Mouse (Mus musculus) liver, embryonic 12.5 days (tissue): ENCODE measurements around the gene Aldh4a1. TPM values are rescaled to one million over a fixed set of nuclear protein-coding genes. Genes with fewer than 3 reads are reported as not detected.

Experiments used
- ATAC-seq: fragments of 200-750 bp; cut with Nextera tagmentation; 2 replicates; pipeline ENCODE4 v1.8.0; 2017; ENCODE audit warnings: moderate number of reproducible peaks, mild to moderate bottlenecking, moderate library complexity
- H3K27ac ChIP-seq: fragments of 300-500 bp; sonication (generic); 2 replicates; pipeline ENCODE4 v1.5.1; 2016; ENCODE audit warnings: mild to moderate bottlenecking
- H3K27me3 ChIP-seq: fragments of 300-500 bp; sonication (generic); replicated peaks from 2 replicates; pipeline ENCODE4 v1.6.1; 2016; ENCODE audit warnings: mild to moderate bottlenecking, moderate library complexity
- H3K36me3 ChIP-seq: fragments of 300-500 bp; sonication (generic); 2 replicates; pipeline ENCODE4 v1.6.1; 2016; ENCODE audit warnings: mild to moderate bottlenecking, moderate library complexity
- H3K4me1 ChIP-seq: fragments of 300-500 bp; sonication (generic); 2 replicates; pipeline ENCODE4 v1.6.1; 2016
- H3K4me2 ChIP-seq: fragments of 300-500 bp; sonication (generic); 2 replicates; pipeline ENCODE4 v1.6.1; 2016; ENCODE audit warnings: mild to moderate bottlenecking, moderate library complexity
- H3K4me3 ChIP-seq: fragments of 300-500 bp; sonication (generic); 2 replicates; pipeline ENCODE4 v1.5.1; 2016; ENCODE audit warnings: mild to moderate bottlenecking, moderate library complexity
- H3K9ac ChIP-seq: fragments of 300-500 bp; sonication (generic); 2 replicates; pipeline ENCODE4 v1.6.1; 2016; ENCODE audit warnings: mild to moderate bottlenecking, moderate library complexity
- H3K9me3 ChIP-seq: fragments of 300-500 bp; sonication (generic); replicated peaks from 2 replicates; pipeline ENCODE4 v1.6.1; 2016; ENCODE audit warnings: mild to moderate bottlenecking, moderate library complexity
- WGBS: fragments of 180-500 bp; shearing (Covaris S2); methylation state at CpG from one replicate; pipeline ENCODE4 v1.1.7; 2016; ENCODE audit not compliant: insufficient replicate concordance; 5-methylcytosine and 5-hydroxymethylcytosine counted together
- polyA plus RNA-seq: library from polyadenylated mRNA; unstranded; fragments of >200 nt; fragmentation: Nextera tagmentation; extraction: Ambion mirVana; gene quantifications from 2 replicates; pipeline ENCODE4 v1.2.1, GENCODE M21; 2016

The Aldh4a1 gene
- polyA plus RNA-seq, 1 experiment from 2014 or later = 52.0 TPM

DNA sequence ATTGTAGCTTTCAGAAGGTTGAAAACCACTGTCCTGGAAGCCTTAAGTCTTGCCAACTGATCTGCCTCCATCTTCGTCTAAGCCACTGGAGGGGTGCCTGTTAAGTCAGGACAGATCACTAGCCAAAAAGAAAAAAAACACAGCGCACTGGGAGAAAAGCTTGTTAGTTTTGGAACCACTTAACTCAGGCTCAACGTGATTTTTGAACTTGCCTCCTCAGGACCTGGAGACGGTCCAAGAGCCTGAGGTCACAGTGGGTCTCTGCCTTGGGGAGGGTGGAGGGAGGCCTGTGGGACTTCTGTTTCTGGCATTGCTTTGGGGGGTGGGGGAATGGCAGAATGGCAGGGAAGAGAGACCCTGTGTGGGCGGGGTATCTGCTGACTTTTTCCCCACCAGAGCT lies 8.5 kb downstream of the Aldh4a1 start:
- Histone ChIP-seq H3K4me2 (no peak overlapping the region), H3K36me3 (peaks cover 20% of the 10 kb centered on the region; the same call in 1 of the 2 replicates), H3K4me3 (no peak overlapping the region), H3K9me3 (no peaks in the 10 kb centered on the region), H3K4me1 (peaks cover 11% of the 10 kb centered on the region), H3K27ac (no peak overlapping the region), H3K27me3 (no peaks in the 10 kb centered on the region), H3K9ac (no peak overlapping the region)
- 59% methylated on average over 5 of the region's 5 CpGs for WGBS
- no peak for ATAC-seq

DNA sequence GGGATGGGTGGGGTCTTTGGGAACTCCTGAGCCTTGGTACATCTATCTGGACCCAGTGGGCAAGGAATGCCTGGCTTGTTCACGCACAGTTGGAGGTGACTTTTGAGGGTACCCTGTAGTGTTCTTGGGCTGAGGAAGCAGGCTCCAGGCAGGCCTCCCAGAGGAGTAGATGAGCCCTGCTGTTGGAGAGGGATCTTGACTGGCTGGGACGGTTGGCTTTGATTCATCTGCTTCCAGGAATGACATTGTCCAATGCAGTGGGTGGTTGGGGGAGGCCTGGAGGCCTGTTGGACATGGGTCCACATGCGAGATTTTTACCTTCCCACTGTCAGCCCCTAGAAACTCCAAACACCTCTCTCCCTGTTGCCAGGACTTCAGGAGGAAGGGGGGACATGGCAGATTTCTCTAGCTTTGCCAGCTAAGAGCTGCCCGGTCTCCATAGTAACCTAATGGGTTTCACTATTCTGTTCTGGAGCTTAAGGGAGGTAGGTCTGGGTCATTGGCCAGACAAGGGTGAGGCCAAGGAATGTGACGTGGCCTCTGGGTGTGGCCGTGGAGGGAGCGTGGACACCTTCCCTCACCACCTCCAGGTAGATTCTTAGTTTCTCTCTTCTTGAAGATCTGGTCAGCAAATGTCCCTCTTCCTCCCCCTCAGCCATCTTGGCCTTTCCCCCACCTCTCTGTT lies 9.0 kb downstream of the Aldh4a1 start:
- H3K4me1 ChIP-seq = peaks cover 11% of the 10 kb centered on the region
- no peak overlapping the region for H3K4me3 ChIP-seq
- ATAC-seq = no peak
- no peak overlapping the region for H3K27ac ChIP-seq
- H3K36me3 ChIP-seq = peaks cover 20% of the 10 kb centered on the region; the same call in 1 of the 2 replicates
- 66% methylated on average over 7 of the region's 7 CpGs for WGBS
- no peak overlapping the region for H3K4me2 ChIP-seq
- H3K9ac ChIP-seq = no peak overlapping the region
- H3K9me3 ChIP-seq = no peaks in the 10 kb centered on the region
- H3K27me3 ChIP-seq = no peaks in the 10 kb centered on the region

DNA sequence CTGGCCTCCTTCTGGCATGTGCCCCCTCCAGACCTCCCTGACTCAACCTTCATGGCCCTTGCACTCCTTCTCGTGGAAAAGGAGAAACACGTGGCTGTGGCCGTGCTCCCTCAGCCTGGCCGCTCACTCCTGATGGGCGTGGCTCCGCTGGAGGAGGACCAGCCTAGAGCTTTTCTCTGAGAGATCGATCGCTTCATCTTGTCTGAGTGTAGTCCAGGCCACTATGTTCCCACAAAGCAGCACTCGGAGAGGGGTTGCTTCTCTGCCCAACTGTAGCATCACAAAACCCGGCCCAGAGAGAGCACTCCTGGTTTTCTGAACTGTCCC lies 9.6 kb downstream of the Aldh4a1 start:
- no peaks in the 10 kb centered on the region for H3K27me3 ChIP-seq

DNA sequence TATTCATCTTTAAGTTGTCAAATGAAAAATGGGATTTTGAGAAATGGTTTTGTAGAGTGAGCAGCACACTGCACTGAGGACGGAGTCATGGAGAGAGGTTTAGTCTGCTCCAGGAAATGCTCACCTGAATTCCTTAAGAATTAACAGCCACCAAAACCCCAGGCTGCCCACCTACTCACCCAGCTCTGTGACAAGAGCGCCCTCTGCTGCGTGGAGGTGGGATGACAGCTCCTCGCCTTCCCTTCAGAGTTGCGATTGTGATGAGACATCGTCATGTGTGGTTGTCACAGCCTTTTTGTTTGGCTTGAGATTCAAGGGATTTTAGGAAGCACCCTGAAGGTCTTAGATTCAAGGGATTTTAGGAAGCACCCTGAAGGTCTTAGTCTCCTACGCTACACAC lies 13.7 kb downstream of the Aldh4a1 start:
- H3K27ac ChIP-seq = no peak overlapping the region
- no peak overlapping the region for H3K4me2 ChIP-seq
- no peak overlapping the region for H3K9ac ChIP-seq
- H3K4me1 ChIP-seq = peaks cover 28% of the 10 kb centered on the region
- ATAC-seq = no peak
- H3K4me3 ChIP-seq = no peak overlapping the region
- H3K27me3 ChIP-seq = peaks cover 20% of the 10 kb centered on the region
- WGBS = 27% methylated on average over 7 of the region's 7 CpGs
- H3K9me3 ChIP-seq = no peaks in the 10 kb centered on the region
- peaks cover 33% of the 10 kb centered on the region for H3K36me3 ChIP-seq

More for the DNA sequence above, 9.6 kb downstream of the Aldh4a1 start:
- Histone ChIP-seq H3K4me3 (no peak overlapping the region), H3K36me3 (peaks cover 25% of the 10 kb centered on the region), H3K9me3 (no peaks in the 10 kb centered on the region), H3K9ac (no peak overlapping the region), H3K4me2 (no peak overlapping the region), H3K27ac (no peak overlapping the region), H3K4me1 (peaks cover 11% of the 10 kb centered on the region)
- WGBS = 65% methylated on average over 10 of the region's 10 CpGs
- no peak for ATAC-seq

DNA sequence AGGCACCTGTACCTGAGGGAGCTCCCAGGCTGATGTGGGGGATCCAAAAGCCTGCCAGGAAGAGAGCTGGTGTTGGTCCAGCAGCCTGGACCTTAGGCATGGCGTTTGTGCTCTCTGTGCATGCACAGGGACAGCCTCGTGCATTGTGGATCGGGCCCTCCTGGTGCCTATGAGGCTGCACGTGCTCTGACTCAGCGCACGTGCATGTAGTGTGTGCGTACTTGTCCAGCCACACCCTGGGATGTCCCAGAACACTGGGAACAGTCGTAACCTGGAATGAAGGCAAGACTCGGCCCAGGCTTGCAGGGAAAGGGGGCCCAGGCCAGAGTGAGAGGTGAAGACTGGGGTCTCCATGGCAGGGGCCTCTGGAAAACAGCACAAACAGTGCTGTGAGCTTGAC lies 15.2 kb downstream of the Aldh4a1 start:
- H3K9ac ChIP-seq = no peak overlapping the region
- WGBS = 75% methylated on average over 9 of the region's 9 CpGs
- peaks cover 35% of the 10 kb centered on the region for H3K27me3 ChIP-seq
- no peak for ATAC-seq
- H3K4me2 ChIP-seq = no peak overlapping the region
- peaks cover 33% of the 10 kb centered on the region for H3K36me3 ChIP-seq
- no peak overlapping the region for H3K4me3 ChIP-seq
- H3K4me1 ChIP-seq = peaks cover 34% of the 10 kb centered on the region
- H3K27ac ChIP-seq = no peak overlapping the region
- no peaks in the 10 kb centered on the region for H3K9me3 ChIP-seq

DNA sequence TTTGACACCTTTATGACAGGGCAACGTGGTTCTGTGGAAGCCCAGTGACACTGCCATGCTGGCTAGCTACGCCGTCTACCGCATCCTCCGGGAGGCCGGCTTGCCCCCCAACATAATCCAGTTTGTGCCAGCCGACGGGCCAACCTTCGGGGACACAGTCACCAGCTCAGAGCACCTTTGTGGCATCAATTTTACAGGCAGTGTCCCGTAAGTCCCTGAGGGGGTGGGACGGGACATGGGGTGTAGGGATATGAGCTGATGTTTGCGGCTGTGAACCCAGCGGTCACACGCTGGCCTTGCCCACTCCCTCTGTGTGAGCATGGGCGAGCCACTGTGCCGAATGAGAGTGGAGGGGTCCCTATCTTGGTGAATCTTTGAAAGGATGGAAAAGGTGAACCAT lies 15.7 kb downstream of the Aldh4a1 start:
- ATAC-seq = no peak
- H3K9ac ChIP-seq = no peak overlapping the region
- H3K27me3 ChIP-seq = peaks cover 40% of the 10 kb centered on the region
- H3K27ac ChIP-seq = no peak overlapping the region
- H3K9me3 ChIP-seq = no peaks in the 10 kb centered on the region
- H3K4me1 ChIP-seq = peaks cover 34% of the 10 kb centered on the region
- WGBS = 82% methylated on average over 16 of the region's 16 CpGs
- H3K36me3 ChIP-seq = peaks cover 36% of the 10 kb centered on the region
- no peak overlapping the region for H3K4me2 ChIP-seq
- H3K4me3 ChIP-seq = no peak overlapping the region

DNA sequence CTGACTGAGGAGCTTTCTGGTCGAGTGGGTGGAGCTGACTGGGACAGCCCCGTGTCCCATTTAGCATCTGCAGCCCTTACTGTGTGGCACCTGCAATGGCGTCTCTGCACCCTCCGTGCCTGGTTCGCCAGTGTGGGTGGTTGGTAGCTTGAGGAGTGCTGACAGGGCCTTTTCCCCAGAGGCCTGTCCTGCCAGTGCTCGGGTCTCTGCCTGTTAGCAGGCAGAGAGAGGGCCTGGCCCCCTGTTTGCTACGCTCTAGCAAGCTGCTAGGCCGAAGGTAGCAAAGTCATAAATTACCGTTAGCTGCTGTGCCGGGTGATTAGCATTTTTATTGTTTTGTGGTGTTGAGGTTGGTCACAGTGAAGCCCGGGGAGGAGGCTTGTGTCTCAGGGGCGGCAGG lies 17.1 kb downstream of the Aldh4a1 start:
- peaks cover 45% of the 10 kb centered on the region for H3K36me3 ChIP-seq
- no peak for ATAC-seq
- no peaks in the 10 kb centered on the region for H3K9me3 ChIP-seq
- peaks cover 34% of the 10 kb centered on the region for H3K4me1 ChIP-seq
- H3K27ac ChIP-seq = no peak overlapping the region
- H3K4me3 ChIP-seq = no peak overlapping the region
- 61% methylated on average over 12 of the region's 12 CpGs for WGBS
- no peak overlapping the region for H3K4me2 ChIP-seq
- peaks cover 43% of the 10 kb centered on the region for H3K27me3 ChIP-seq
- H3K9ac ChIP-seq = no peak overlapping the region

DNA sequence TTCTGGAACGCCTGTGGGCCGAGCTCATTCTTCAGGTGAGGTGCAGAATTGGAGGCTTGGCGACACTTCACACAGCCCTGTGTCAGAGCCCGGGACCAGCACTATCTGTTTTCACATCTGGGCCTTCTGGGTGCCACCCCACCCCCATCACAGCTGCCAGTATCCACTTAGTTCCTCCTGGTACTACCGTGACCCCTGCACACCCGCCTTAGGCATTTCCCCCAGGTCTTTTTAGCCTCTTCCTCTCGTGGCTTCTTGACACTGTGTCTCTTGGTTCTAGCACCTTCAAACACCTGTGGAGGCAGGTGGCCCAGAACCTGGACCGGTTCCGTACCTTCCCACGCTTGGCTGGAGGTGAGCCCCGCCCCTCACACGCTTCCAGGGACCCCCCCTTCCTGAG lies 17.7 kb downstream of the Aldh4a1 start:
- Histone ChIP-seq H3K27ac (no peak overlapping the region), H3K4me2 (no peak overlapping the region), H3K36me3 (peaks cover 47% of the 10 kb centered on the region), H3K4me1 (peaks cover 34% of the 10 kb centered on the region), H3K27me3 (peaks cover 43% of the 10 kb centered on the region), H3K9me3 (no peaks in the 10 kb centered on the region), H3K9ac (no peak overlapping the region), H3K4me3 (no peak overlapping the region)
- ATAC-seq = no peak
- 50% methylated on average over 12 of the region's 12 CpGs for WGBS

DNA sequence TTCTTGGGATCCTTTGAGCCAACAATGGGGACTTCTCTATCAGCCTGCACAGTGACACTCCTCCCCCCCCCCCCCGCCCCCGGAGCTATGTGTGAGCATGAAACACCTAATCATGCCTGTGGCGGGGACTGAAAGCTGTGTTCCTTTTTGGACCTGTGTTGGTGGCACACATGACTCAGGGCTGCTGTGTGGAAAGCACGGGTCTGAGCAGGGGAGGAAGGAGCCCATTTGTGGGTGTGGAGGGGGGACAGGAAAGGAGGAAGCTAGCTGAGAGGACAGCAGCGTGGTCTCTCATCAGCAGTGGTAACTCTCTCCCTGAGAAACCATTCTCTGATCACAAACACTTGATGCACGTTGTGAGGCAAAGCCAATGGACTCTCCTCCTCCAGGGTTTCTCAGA lies 18.1 kb downstream of the Aldh4a1 start:
- Histone ChIP-seq H3K27me3 (peaks cover 43% of the 10 kb centered on the region), H3K4me1 (peaks cover 34% of the 10 kb centered on the region), H3K4me2 (no peak overlapping the region), H3K4me3 (no peak overlapping the region), H3K27ac (no peak overlapping the region), H3K9ac (no peak overlapping the region), H3K9me3 (no peaks in the 10 kb centered on the region), H3K36me3 (peaks cover 47% of the 10 kb centered on the region)
- no peak for ATAC-seq
- 13% methylated on average over 6 of the region's 6 CpGs for WGBS

DNA sequence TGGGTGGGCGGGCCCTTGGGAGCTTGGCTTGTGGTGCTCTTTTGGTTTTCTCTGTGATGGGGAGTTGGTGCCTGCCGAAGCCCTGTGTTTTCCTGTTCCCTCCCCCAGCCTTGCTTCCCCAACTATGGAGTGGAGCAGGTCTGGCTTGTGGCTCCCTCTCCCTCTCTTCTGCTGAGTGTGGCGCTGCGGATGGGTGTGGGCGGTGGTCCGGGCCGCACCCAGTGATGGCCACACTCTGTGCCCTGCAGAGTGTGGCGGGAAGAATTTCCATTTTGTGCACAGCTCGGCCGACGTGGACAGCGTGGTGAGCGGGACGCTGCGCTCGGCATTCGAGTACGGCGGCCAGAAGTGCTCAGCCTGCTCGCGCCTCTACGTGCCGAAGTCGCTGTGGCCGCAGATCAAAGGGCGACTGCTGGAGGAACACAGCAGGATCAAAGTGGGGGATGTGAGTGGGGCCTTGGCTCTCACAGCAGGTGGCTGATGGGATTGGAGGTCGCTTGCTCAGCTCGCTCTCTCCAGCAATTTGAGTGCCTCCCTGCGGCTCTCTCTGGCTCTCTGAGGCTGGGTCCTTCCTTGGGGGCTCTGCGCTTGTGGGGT lies 19.3 kb downstream of the Aldh4a1 start:
- peaks cover 56% of the 10 kb centered on the region for H3K36me3 ChIP-seq
- H3K4me3 ChIP-seq = no peak overlapping the region

DNA sequence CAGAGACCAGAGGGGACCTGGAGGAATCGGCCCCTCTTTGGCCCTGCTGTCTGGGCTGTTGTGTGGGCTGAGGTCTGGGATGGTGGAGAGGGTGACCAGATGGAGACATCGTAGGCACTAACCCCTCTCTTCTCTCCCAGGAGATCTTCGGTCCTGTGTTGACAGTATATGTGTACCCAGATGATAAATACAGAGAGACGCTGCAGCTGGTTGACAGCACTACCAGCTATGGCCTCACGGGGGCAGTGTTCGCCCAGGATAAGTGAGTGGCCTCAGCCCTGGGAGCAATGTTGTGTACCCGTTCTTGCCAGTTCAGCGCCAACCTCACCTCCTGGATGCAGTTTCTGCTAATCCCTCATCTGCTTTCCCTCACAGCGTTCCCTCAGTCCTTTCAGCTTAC lies 21.3 kb downstream of the Aldh4a1 start:
- H3K4me1 ChIP-seq = peaks cover 28% of the 10 kb centered on the region
- H3K27ac ChIP-seq = no peak overlapping the region
- H3K27me3 ChIP-seq = peaks cover 43% of the 10 kb centered on the region
- H3K36me3 ChIP-seq = peaks cover 51% of the 10 kb centered on the region
- no peak overlapping the region for H3K4me3 ChIP-seq
- H3K9ac ChIP-seq = no peak overlapping the region
- H3K4me2 ChIP-seq = no peak overlapping the region
- ATAC-seq = no peak; the same call in 1 of the 2 replicates
- WGBS = 13% methylated on average over 9 of the region's 9 CpGs
- H3K9me3 ChIP-seq = no peaks in the 10 kb centered on the region

More for the DNA sequence above, 19.3 kb downstream of the Aldh4a1 start:
- H3K4me2 ChIP-seq = peak overlapping the region; percentile 37
- H3K4me1 ChIP-seq = peaks cover 34% of the 10 kb centered on the region
- 13% methylated on average over 29 of the region's 30 CpGs for WGBS
- ATAC-seq = no peak
- H3K27me3 ChIP-seq = peaks cover 43% of the 10 kb centered on the region
- H3K9ac ChIP-seq = no peak overlapping the region
- no peak overlapping the region for H3K27ac ChIP-seq
- no peaks in the 10 kb centered on the region for H3K9me3 ChIP-seq

DNA sequence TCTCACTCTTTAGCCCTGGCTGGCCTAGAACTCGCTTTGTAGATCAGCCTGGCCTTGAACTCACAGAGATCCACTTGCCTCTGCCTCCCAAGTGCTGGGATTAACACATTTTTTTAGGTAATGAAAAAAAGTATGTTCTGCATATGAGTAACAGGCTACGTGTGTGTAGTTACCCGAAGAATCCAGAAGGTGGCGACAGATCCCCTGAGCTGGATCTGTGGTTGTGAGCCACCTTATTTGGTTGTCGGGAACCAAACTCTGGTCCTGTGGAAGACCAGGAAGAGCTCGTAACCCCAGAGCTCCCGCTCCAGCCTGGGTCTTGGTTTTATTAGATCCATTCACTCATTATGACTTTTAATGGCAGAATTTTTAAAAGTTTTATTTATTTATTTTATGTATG lies 24.2 kb downstream of the Aldh4a1 start:
- 66% methylated on average over 7 of the region's 7 CpGs for WGBS
- Histone ChIP-seq H3K4me2 (no peak overlapping the region), H3K9me3 (no peaks in the 10 kb centered on the region), H3K27ac (no peak overlapping the region), H3K9ac (no peak overlapping the region), H3K27me3 (peaks cover 17% of the 10 kb centered on the region), H3K4me3 (no peak overlapping the region), H3K36me3 (peaks cover 49% of the 10 kb centered on the region), H3K4me1 (no peaks in the 10 kb centered on the region)
- no peak for ATAC-seq
